Comparison of ENCODE assay signal across 9 mouse cellular contexts in the genomic region with DNA sequence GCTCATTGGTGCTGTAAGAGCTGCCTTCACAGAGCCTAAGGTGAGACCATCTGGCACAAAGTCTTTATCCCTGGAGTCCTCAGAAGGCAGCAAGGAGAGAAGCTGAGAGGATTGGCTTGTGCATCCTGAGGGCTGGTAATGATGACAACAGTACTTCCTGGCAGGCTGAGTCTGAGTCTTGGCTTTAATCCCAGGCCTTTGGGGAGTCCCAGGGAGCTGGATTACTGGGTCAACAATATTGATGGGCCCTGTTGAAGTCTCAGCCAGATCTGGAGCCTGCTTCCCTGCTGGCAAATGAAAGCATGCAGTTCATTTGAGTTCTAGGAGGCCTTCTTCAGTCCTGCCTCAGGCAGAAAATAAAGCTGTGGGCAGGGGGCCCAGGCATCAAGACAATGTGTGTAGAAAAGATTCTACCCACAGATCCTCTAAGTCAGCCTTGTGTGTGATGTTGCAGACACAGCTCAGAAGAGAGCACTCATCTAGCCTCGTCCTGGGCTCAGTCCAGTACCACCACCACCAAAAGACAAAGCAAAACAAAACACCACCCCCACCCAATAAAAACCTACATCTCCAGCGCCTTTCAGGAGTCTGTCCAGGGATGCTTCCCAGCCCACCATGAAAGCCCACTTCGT.
A peak's percentile ranks its signal among the peaks of the same experiment; 100 is the strongest.
DNase-seq lines count a peak whose midpoint lies in the region; ATAC-seq and TF ChIP-seq lines count a peak whose summit lies in the region.
"Had no signal": no experiment of that assay in that cellular context is flagged by ENCODE, and none has a peak within 500 bp of the region (broad histone marks: within the 10 kb centered on the region; RNA-seq: fewer than 3 reads in every experiment).

No protein-coding gene starts in this region.

- intact Hi-C loops in heart, adult 2 months (cut with DNase I): no loop called here
- intact Hi-C loops in heart, postnatal 25 days (cut with DNase I): no loop called here

- no peaks in the 10 kb centered on the region for H3K36me3 ChIP-seq in heart, adult 2 months (ENCODE audit: control insufficient read depth, insufficient read depth, low read length)
- H3K36me3 ChIP-seq in heart, embryonic 11.5 days (ENCODE audit: control insufficient read depth, insufficient read depth, low read length): no peaks in the 10 kb centered on the region
- H3K36me3 ChIP-seq: embryonic facial prominence, embryonic 12.5 days had no signal

- TF ChIP-seq EP300 in heart, adult 2 months (IDR thresholded peaks at IDR 0.05; ENCODE audit: insufficient read depth, low read depth, low read length): no peak

- no peaks in the 10 kb centered on the region for H3K27me3 ChIP-seq in heart, adult 2 months (ENCODE audit: control insufficient read depth, insufficient read depth, low read length)
- H3K27me3 ChIP-seq in heart, embryonic 11.5 days (ENCODE audit: control insufficient read depth, insufficient read depth, low read length): no peaks in the 10 kb centered on the region
- H3K27me3 ChIP-seq: embryonic facial prominence, embryonic 12.5 days had no signal

- ATAC-seq in heart, embryonic 11.5 days (replicated peaks; ENCODE audit: insufficient number of reproducible peaks, low FRiP score, low TSS enrichment): no peak
- ATAC-seq in megakaryocyte progenitor cell, adult 5-6 weeks (replicated peaks; ENCODE audit: poor library complexity): no peak

- no peak overlapping the region for H3K4me2 ChIP-seq in heart, embryonic 11.5 days
- H3K4me2 ChIP-seq: embryonic facial prominence, embryonic 12.5 days had no signal

- H3K4me1 ChIP-seq in heart, adult 2 months (ENCODE audit: control insufficient read depth, insufficient read depth, low read length): no peaks in the 10 kb centered on the region
- H3K4me1 ChIP-seq in heart, embryonic 11.5 days (ENCODE audit: control insufficient read depth, insufficient read depth, low read length): no peaks in the 10 kb centered on the region
- H3K4me1 ChIP-seq: embryonic facial prominence, embryonic 12.5 days had no signal

- DNase-seq in heart, adult 2 months: peak; percentile 24 to 32
- peak; percentile 52 for DNase-seq in 3T3-L1 (ENCODE audit: low read depth, low spot score)
- DNase-seq in cerebellum, adult 9-11 months: peak; percentile 17
- DNase-seq in heart, postnatal 25 days (ENCODE audit: low spot score): peak; percentile 17
- peak; percentile 11 to 21 for DNase-seq in right cerebral cortex, adult 2 months (ENCODE audit: low spot score in 2 of 2)
- no peak for DNase-seq in urinary bladder, adult 18-20 months (ENCODE audit: low spot score in 2 of 2)

- H3K9ac ChIP-seq in heart, adult 2 months (ENCODE audit: low read depth, low read length): no peak overlapping the region
- no peak overlapping the region for H3K9ac ChIP-seq in heart, embryonic 11.5 days (ENCODE audit: low read depth, low read length)
- H3K9ac ChIP-seq: embryonic facial prominence, embryonic 12.5 days had no signal

- no peaks in the 10 kb centered on the region for H3K79me2 ChIP-seq in heart, adult 2 months (replicated peaks; ENCODE audit: control insufficient read depth, insufficient read depth, low read length)

- 79% methylated on average over 3 of the region's 3 CpGs for WGBS in heart, adult 2 months
- WGBS in heart, embryonic 11.5 days (ENCODE audit: insufficient replicate concordance): 66% methylated on average over 3 of the region's 3 CpGs

- TF ChIP-seq CTCF in heart, adult 2 months (IDR thresholded peaks at IDR 0.05): no peak

- H3K9me3 ChIP-seq in heart, embryonic 11.5 days (replicated peaks; ENCODE audit: control insufficient read depth, low read length): no peaks in the 10 kb centered on the region
- H3K9me3 ChIP-seq: embryonic facial prominence, embryonic 12.5 days had no signal

- TF ChIP-seq POLR2A in heart, adult 2 months (IDR thresholded peaks at IDR 0.05; ENCODE audit: insufficient read depth, low read depth, low read length): no peak

- no peak overlapping the region for H3K4me3 ChIP-seq in heart, adult 2 months
- H3K4me3 ChIP-seq in heart, embryonic 11.5 days (ENCODE audit: low read depth, low read length): no peak overlapping the region
- H3K4me3 ChIP-seq: embryonic facial prominence, embryonic 12.5 days had no signal

- no peak overlapping the region for H3K27ac ChIP-seq in heart, adult 2 months
- H3K27ac ChIP-seq in heart, embryonic 11.5 days (ENCODE audit: low read depth, low read length): no peak overlapping the region
- H3K27ac ChIP-seq: embryonic facial prominence, embryonic 12.5 days had no signal

Comparison
In these comparisons a context has a peak if more than half of its experiments do, and no peak if none do; other contexts are left out.
1. DNase-seq: peak in heart, adult 2 months (2 of 2), 3T3-L1 (single experiment), cerebellum, adult 9-11 months (single experiment), heart, postnatal 25 days (single experiment) and right cerebral cortex, adult 2 months (2 of 2); none in urinary bladder, adult 18-20 months (0 of 2).